Mouse (Mus musculus) embryonic facial prominence, embryonic 13.5 days (tissue): ENCODE measurements around the gene Filip1l. TPM values are rescaled to one million over a fixed set of nuclear protein-coding genes. Genes with fewer than 3 reads are reported as not detected.
A peak's percentile ranks its signal among the peaks of the same experiment; 100 is the strongest.

ENCODE experiments used
- ATAC-seq: fragments of 200-750 bp; cut with Nextera tagmentation; 2 replicates; pipeline ENCODE4 v1.8.0; 2017; ENCODE audit warnings: low read depth; ENCODE audit not compliant: insufficient number of reproducible peaks, insufficient read depth, low FRiP score, low TSS enrichment
- H3K27ac ChIP-seq: fragments of 300-500 bp; sonication (generic); 2 replicates; pipeline ENCODE4 v1.5.1; 2015; ENCODE audit warnings: moderate library complexity, mild to moderate bottlenecking, inconsistent platforms
- H3K27me3 ChIP-seq: fragments of 300-500 bp; sonication (generic); 2 replicates; pipeline ENCODE4 v1.6.1; 2015; ENCODE audit warnings: mild to moderate bottlenecking, inconsistent platforms
- H3K36me3 ChIP-seq: fragments of 300-500 bp; sonication (generic); 2 replicates; pipeline ENCODE4 v1.6.1; 2015; ENCODE audit warnings: mild to moderate bottlenecking, inconsistent platforms
- H3K4me1 ChIP-seq: fragments of 300-500 bp; sonication (generic); 2 replicates; pipeline ENCODE4 v1.6.1; 2015; ENCODE audit warnings: inconsistent platforms
- H3K4me2 ChIP-seq: fragments of 300-500 bp; sonication (generic); 2 replicates; pipeline ENCODE4 v1.6.1; 2015; ENCODE audit warnings: moderate library complexity, mild to moderate bottlenecking, inconsistent platforms
- H3K4me3 ChIP-seq: fragments of 300-500 bp; sonication (generic); 2 replicates; pipeline ENCODE4 v1.5.1; 2015; ENCODE audit warnings: mild to moderate bottlenecking, inconsistent platforms
- H3K9ac ChIP-seq: fragments of 300-500 bp; sonication (generic); 2 replicates; pipeline ENCODE4 v1.6.1; 2015; ENCODE audit warnings: mild to moderate bottlenecking, inconsistent platforms
- H3K9me3 ChIP-seq: fragments of 300-500 bp; sonication (generic); 2 replicates; pipeline ENCODE4 v1.6.1; 2016; ENCODE audit warnings: inconsistent platforms
- WGBS: fragments of 180-500 bp; shearing (Covaris S2); methylation state at CpG from one replicate; pipeline ENCODE4 v1.1.7; 2015; ENCODE audit warnings: mixed read lengths; 5-methylcytosine and 5-hydroxymethylcytosine counted together
- polyA plus RNA-seq: library from polyadenylated mRNA; unstranded; fragments of >200 nt; fragmentation: Nextera tagmentation; extraction: Ambion mirVana; gene quantifications from 2 replicates; pipeline ENCODE4 v1.2.1, GENCODE M21; 2015

Filip1l gene
- polyA plus RNA-seq, 1 experiment from 2014 or later = 24.0 TPM

DNA sequence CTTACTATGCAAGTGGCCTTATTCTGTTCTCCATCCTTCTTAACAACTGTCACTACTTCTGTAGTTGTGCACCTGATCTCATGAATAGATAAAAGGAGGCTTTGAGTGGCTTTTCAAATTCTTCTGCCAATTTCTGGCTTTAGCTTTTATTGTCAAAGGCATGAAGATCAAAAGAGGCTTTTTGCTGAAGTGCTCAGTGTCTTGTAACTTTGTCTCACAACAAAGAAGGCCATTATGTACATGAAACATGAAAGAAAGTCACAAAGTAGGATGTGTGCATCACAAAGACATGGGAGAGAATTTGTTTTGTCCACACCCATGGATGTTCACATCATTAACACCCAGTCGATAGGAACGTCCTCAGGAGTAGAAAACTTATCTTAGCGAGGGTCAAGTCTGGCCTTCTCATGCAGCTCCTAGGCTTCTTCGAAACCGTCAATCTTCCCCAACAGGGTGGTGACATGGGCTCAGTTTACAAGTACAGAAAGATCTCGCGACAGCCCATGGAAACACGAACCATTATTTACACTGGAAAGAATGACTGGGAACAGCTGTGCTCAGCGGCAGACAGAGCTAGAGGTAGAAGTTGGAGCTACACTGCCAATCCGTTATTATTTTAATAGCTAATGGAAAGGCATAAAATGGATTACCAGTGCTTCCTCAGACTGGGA lies 120.7 kb downstream of the Filip1l start:
- Histone ChIP-seq H3K9me3 (0 out of 2 replicates have a peak, but pooled peaks cover 6% of the 10 kb centered on the region), H3K36me3 (no peaks in the 10 kb centered on the region), H3K27me3 (no peaks in the 10 kb centered on the region), H3K4me3 (no peak overlapping the region), H3K4me2 (no peak overlapping the region), H3K4me1 (peaks cover 9% of the 10 kb centered on the region), H3K27ac (no peak overlapping the region), H3K9ac (no peak overlapping the region)
- 30% methylated on average over 10 of the region's 10 CpGs for WGBS
- no peak for ATAC-seq

GRCm38 (mm10) chr16:57478451-57478850 lies 125.6 kb downstream of the Filip1l start:
- H3K27me3 ChIP-seq = no peaks in the 10 kb centered on the region
- no peak overlapping the region for H3K9ac ChIP-seq
- no peak overlapping the region for H3K4me3 ChIP-seq
- H3K27ac ChIP-seq = no peak overlapping the region
- ATAC-seq = no peak
- H3K36me3 ChIP-seq = no peaks in the 10 kb centered on the region
- H3K4me1 ChIP-seq = peaks cover 7% of the 10 kb centered on the region
- 0 out of 2 replicates have a peak, but pooled peaks cover 6% of the 10 kb centered on the region for H3K9me3 ChIP-seq
- 72% methylated on average over 2 of the region's 2 CpGs for WGBS
- H3K4me2 ChIP-seq = no peak overlapping the region

GRCm38 (mm10) chr16:57479776-57480175 lies 126.9 kb downstream of the Filip1l start:
- no peak for ATAC-seq
- 0 out of 2 replicates have a peak, but pooled peaks cover 6% of the 10 kb centered on the region for H3K9me3 ChIP-seq
- no peak overlapping the region for H3K4me2 ChIP-seq

DNA sequence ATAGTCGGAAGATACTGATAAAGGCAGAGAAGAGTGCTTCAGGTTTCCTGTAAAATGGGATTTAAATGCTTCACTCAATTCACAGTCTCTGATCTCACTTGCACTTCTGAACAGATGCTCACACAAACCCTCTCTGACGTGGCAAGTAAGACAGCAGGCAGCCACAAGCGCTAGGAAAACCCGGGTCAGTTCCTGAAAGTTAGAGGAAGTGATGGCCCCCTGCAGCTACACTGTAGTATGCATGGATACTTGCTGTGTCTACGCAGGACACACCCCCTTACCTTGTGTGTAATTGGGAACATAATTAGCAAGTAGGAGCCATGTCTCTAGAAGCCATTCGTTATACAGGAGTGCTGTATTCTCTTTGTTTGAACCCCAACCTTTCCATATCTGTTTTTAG lies 129.4 kb downstream of the Filip1l start:
- Histone ChIP-seq H3K4me3 (no peak overlapping the region), H3K27me3 (no peaks in the 10 kb centered on the region), H3K4me2 (no peak overlapping the region), H3K36me3 (no peaks in the 10 kb centered on the region), H3K27ac (no peak overlapping the region), H3K9me3 (no peaks in the 10 kb centered on the region), H3K4me1 (peaks cover 12% of the 10 kb centered on the region), H3K9ac (no peak overlapping the region)
- WGBS = 73% methylated on average over 6 of the region's 6 CpGs
- no peak for ATAC-seq

More at GRCm38 (mm10) chr16:57479776-57480175, 126.9 kb downstream of the Filip1l start:
- Histone ChIP-seq H3K9ac (no peak overlapping the region), H3K27me3 (no peaks in the 10 kb centered on the region), H3K27ac (no peak overlapping the region), H3K4me3 (no peak overlapping the region), H3K36me3 (no peaks in the 10 kb centered on the region), H3K4me1 (no peaks in the 10 kb centered on the region)
- WGBS = 78% methylated on average over 5 of the region's 5 CpGs

GRCm38 (mm10) chr16:57482911-57483310 lies 130.0 kb downstream of the Filip1l start:
- WGBS = 78% methylated on average over 4 of the region's 4 CpGs
- Histone ChIP-seq H3K4me3 (no peak overlapping the region), H3K27me3 (no peaks in the 10 kb centered on the region), H3K4me1 (peaks cover 18% of the 10 kb centered on the region), H3K36me3 (no peaks in the 10 kb centered on the region), H3K27ac (no peak overlapping the region), H3K9ac (no peak overlapping the region), H3K4me2 (no peak overlapping the region), H3K9me3 (no peaks in the 10 kb centered on the region)
- ATAC-seq = no peak

- no peak overlapping the region for H3K27ac ChIP-seq
- H3K36me3 ChIP-seq = no peaks in the 10 kb centered on the region
- H3K4me3 ChIP-seq = no peak overlapping the region
- ATAC-seq = no peak
- no peaks in the 10 kb centered on the region for H3K27me3 ChIP-seq
- 89% methylated on average over 2 of the region's 2 CpGs for WGBS
- H3K9me3 ChIP-seq = no peaks in the 10 kb centered on the region
- H3K9ac ChIP-seq = no peak overlapping the region
- peaks cover 20% of the 10 kb centered on the region for H3K4me1 ChIP-seq
- no peak overlapping the region for H3K4me2 ChIP-seq
These were observed 130.6 kb downstream of the Filip1l start for GRCm38 (mm10) chr16:57483503-57483902.

GRCm38 (mm10) chr16:57484043-57484795 lies 131.3 kb downstream of the Filip1l start:
- Histone ChIP-seq H3K4me1 (peaks cover 20% of the 10 kb centered on the region), H3K9me3 (no peaks in the 10 kb centered on the region), H3K4me3 (no peak overlapping the region), H3K27ac (no peak overlapping the region), H3K27me3 (no peaks in the 10 kb centered on the region), H3K4me2 (no peak overlapping the region), H3K36me3 (no peaks in the 10 kb centered on the region), H3K9ac (no peak overlapping the region)
- 79% methylated on average over 12 of the region's 12 CpGs for WGBS
- ATAC-seq = no peak

DNA sequence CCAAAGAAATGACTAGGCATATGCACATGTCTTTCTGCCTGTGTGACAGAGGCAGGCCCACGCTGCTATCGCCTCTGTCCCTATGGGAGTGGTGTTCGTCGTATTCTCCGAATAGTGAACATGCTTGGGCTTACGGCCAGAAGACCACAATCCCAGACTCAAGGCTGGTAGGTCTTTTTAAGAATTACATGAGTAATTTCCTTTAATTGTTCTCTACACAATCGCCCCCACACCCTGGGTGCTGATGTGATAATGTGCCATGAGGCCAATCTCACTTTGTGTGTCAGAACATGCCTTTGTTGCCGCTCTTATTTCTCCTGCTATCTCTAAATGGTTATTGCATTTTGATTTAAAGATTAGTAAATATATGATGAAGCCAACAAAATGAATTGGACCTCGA lies 132.4 kb downstream of the Filip1l start:
- H3K27ac ChIP-seq = no peak overlapping the region
- no peak overlapping the region for H3K4me3 ChIP-seq
- WGBS = 76% methylated on average over 9 of the region's 9 CpGs
- no peaks in the 10 kb centered on the region for H3K9me3 ChIP-seq
- no peaks in the 10 kb centered on the region for H3K27me3 ChIP-seq
- H3K36me3 ChIP-seq = no peaks in the 10 kb centered on the region
- H3K4me1 ChIP-seq = peaks cover 20% of the 10 kb centered on the region
- no peak overlapping the region for H3K9ac ChIP-seq
- H3K4me2 ChIP-seq = no peak overlapping the region
- ATAC-seq = no peak

GRCm38 (mm10) chr16:57486266-57486665 lies 133.4 kb downstream of the Filip1l start:
- ATAC-seq = no peak
- peaks cover 20% of the 10 kb centered on the region for H3K4me1 ChIP-seq
- H3K4me2 ChIP-seq = no peak overlapping the region
- no peaks in the 10 kb centered on the region for H3K27me3 ChIP-seq
- 0 out of 2 replicates have a peak overlapping the region, but pooled peaks have one; percentile 17 for H3K27ac ChIP-seq
- H3K4me3 ChIP-seq = no peak overlapping the region
- H3K9ac ChIP-seq = no peak overlapping the region
- no peaks in the 10 kb centered on the region for H3K36me3 ChIP-seq
- WGBS = 82% methylated on average over 5 of the region's 5 CpGs
- no peaks in the 10 kb centered on the region for H3K9me3 ChIP-seq

GRCm38 (mm10) chr16:57488661-57489060 lies 135.8 kb downstream of the Filip1l start:
- H3K9ac ChIP-seq = no peak overlapping the region
- no peaks in the 10 kb centered on the region for H3K9me3 ChIP-seq
- H3K36me3 ChIP-seq = no peaks in the 10 kb centered on the region
- ATAC-seq = no peak
- no peaks in the 10 kb centered on the region for H3K27me3 ChIP-seq
- no peak overlapping the region for H3K4me2 ChIP-seq
- no peak overlapping the region for H3K4me3 ChIP-seq
- no peak overlapping the region for H3K27ac ChIP-seq
- peaks cover 20% of the 10 kb centered on the region for H3K4me1 ChIP-seq

DNA sequence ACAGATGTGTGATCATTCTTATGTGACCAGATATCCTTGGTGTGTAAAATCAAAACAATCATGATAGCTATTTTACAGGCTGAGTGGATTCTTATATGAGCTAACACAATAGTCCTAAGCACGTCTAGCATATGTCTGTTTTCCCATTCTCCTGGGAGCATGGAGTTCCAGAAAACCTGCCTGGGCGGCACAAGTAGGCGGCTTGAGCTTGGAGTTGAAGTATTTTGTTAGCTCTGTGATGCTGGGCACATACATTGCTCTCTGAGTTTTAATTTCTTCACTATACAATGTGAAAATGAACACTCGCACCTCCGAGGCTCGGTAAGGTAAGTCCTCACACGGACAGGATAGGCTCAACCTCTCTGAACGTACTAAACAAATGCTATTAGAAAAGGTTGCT lies 137.8 kb downstream of the Filip1l start:
- no peaks in the 10 kb centered on the region for H3K27me3 ChIP-seq
- H3K9ac ChIP-seq = no peak overlapping the region
- no peaks in the 10 kb centered on the region for H3K9me3 ChIP-seq
- no peak for ATAC-seq
- H3K27ac ChIP-seq = no peak overlapping the region
- H3K36me3 ChIP-seq = no peaks in the 10 kb centered on the region
- H3K4me2 ChIP-seq = no peak overlapping the region
- WGBS = 83% methylated on average over 8 of the region's 8 CpGs
- H3K4me1 ChIP-seq = peaks cover 20% of the 10 kb centered on the region
- no peak overlapping the region for H3K4me3 ChIP-seq

DNA sequence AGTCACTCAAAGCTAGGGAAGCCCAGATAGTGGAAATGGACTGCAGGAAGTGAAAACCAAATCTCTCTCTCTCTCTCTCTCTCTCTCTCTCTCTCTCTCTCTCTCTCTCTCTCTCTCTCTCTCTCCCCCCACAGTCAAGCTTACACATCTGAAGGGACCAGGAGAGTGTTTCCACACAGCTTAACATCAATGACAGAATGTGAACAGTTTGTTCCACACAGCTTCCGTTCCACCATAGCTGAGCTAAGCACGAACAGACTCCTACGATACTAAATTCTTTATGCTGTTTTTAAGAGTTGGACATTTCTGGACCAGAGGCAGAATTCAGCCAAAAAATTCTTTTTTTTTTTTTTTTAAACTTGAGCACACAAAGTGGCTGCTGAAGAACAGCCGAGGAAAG lies 139.0 kb downstream of the Filip1l start:
- ATAC-seq = no peak
- WGBS = 87% methylated on average over 4 of the region's 4 CpGs
- Histone ChIP-seq H3K27me3 (no peaks in the 10 kb centered on the region), H3K4me3 (no peak overlapping the region), H3K9ac (no peak overlapping the region), H3K9me3 (no peaks in the 10 kb centered on the region), H3K4me1 (peaks cover 18% of the 10 kb centered on the region), H3K27ac (no peak overlapping the region), H3K4me2 (no peak overlapping the region), H3K36me3 (no peaks in the 10 kb centered on the region)
